Mouse (Mus musculus) forebrain, embryonic 10.5 days (tissue): ENCODE results near the gene Abr. TPM values are rescaled to one million over a fixed set of nuclear protein-coding genes. Genes with fewer than 3 reads are reported as not detected.
A peak's percentile ranks its signal among the peaks of the same experiment; 100 is the strongest.

Experiments
- DNase-seq: peaks from one replicate; pipeline ENCODE4 v3.0.0-alpha.2; 2017; ENCODE audit warnings: low spot score; ENCODE audit errors: extremely low spot score
- H3K27ac ChIP-seq: fragments of 300-500 bp; sonication (generic); 2 replicates; pipeline ENCODE4 v1.5.1; 2016; ENCODE audit warnings: mild to moderate bottlenecking
- H3K27me3 ChIP-seq: fragments of 300-500 bp; sonication (generic); 2 replicates; pipeline ENCODE4 v1.6.1; 2016; ENCODE audit warnings: mild to moderate bottlenecking; ENCODE audit not compliant: poor library complexity, severe bottlenecking
- H3K36me3 ChIP-seq: fragments of 300-500 bp; sonication (generic); replicated peaks from 2 replicates; pipeline ENCODE4 v1.6.1; 2016; ENCODE audit warnings: mild to moderate bottlenecking, moderate library complexity
- H3K4me1 ChIP-seq: fragments of 300-500 bp; sonication (generic); 2 replicates; pipeline ENCODE4 v1.6.1; 2016
- H3K4me3 ChIP-seq: fragments of 300-500 bp; sonication (generic); 2 replicates; pipeline ENCODE4 v1.5.1; 2016; ENCODE audit warnings: mild to moderate bottlenecking, moderate library complexity
- H3K9me3 ChIP-seq: fragments of 300-500 bp; sonication (generic); 2 replicates; pipeline ENCODE4 v1.6.1; 2016; ENCODE audit warnings: mild to moderate bottlenecking, moderate library complexity
- WGBS: fragments of 180-500 bp; shearing (Covaris S2); methylation state at CpG from one replicate; pipeline ENCODE4 v1.1.7; 2016; 5-methylcytosine and 5-hydroxymethylcytosine counted together
- polyA plus RNA-seq: library from polyadenylated mRNA; unstranded; fragments of >200 nt; fragmentation: Nextera tagmentation; extraction: Ambion mirVana; gene quantifications from 2 replicates; pipeline ENCODE4 v1.2.1, GENCODE M21; 2016

Abr gene
- polyA plus RNA-seq, 1 experiment from 2014 or later: 27.0 TPM

- no peak for DNase-seq
- peaks cover 72% of the 10 kb centered on the region for H3K27me3 ChIP-seq
- 80% methylated on average over 9 of the region's 9 CpGs for WGBS
- H3K9me3 ChIP-seq: no peaks in the 10 kb centered on the region
- H3K4me1 ChIP-seq: peaks cover 38% of the 10 kb centered on the region
- no peak overlapping the region for H3K4me3 ChIP-seq
- no peak overlapping the region for H3K27ac ChIP-seq
- no peaks in the 10 kb centered on the region for H3K36me3 ChIP-seq
These were observed 22.9 kb upstream of the Abr start for GRCm38 (mm10) chr11:76645036-76645435.

GRCm38 (mm10) chr11:76644257-76644656, 22.1 kb upstream of the Abr start:
- Histone ChIP-seq H3K27me3 (peaks cover 64% of the 10 kb centered on the region), H3K9me3 (no peaks in the 10 kb centered on the region), H3K27ac (no peak overlapping the region), H3K4me1 (peaks cover 38% of the 10 kb centered on the region), H3K36me3 (no peaks in the 10 kb centered on the region), H3K4me3 (no peak overlapping the region)
- no peak for DNase-seq
- 46% methylated on average over 6 of the region's 6 CpGs for WGBS

GRCm38 (mm10) chr11:76640231-76640630, 18.1 kb upstream of the Abr start:
- Histone ChIP-seq H3K4me3 (no peak overlapping the region), H3K27ac (no peak overlapping the region), H3K4me1 (peaks cover 12% of the 10 kb centered on the region), H3K9me3 (no peaks in the 10 kb centered on the region), H3K27me3 (peaks cover 31% of the 10 kb centered on the region), H3K36me3 (no peaks in the 10 kb centered on the region)
- no peak for DNase-seq
- WGBS: 82% methylated on average over 4 of the region's 4 CpGs

GRCm38 (mm10) chr11:76639269-76639985, 17.3 kb upstream of the Abr start:
- H3K4me3 ChIP-seq: no peak overlapping the region
- WGBS: 89% methylated on average over 17 of the region's 17 CpGs

GRCm38 (mm10) chr11:76630487-76630886, 8.4 kb upstream of the Abr start:
- Histone ChIP-seq H3K9me3 (0 out of 2 replicates have a peak, but pooled peaks cover 5% of the 10 kb centered on the region), H3K4me1 (peaks cover 4% of the 10 kb centered on the region), H3K27me3 (peaks cover 2% of the 10 kb centered on the region), H3K4me3 (no peak overlapping the region), H3K36me3 (no peaks in the 10 kb centered on the region), H3K27ac (no peak overlapping the region)
- 89% methylated on average over 5 of the region's 5 CpGs for WGBS
- no peak for DNase-seq

More at GRCm38 (mm10) chr11:76639269-76639985, 17.3 kb upstream of the Abr start:
- no peak for DNase-seq
- Histone ChIP-seq H3K4me1 (peaks cover 4% of the 10 kb centered on the region), H3K36me3 (no peaks in the 10 kb centered on the region), H3K9me3 (no peaks in the 10 kb centered on the region), H3K27ac (no peak overlapping the region), H3K27me3 (peaks cover 23% of the 10 kb centered on the region)

GRCm38 (mm10) chr11:76630023-76630422, 7.9 kb upstream of the Abr start:
- peaks cover 4% of the 10 kb centered on the region for H3K4me1 ChIP-seq
- 59% methylated on average over 2 of the region's 2 CpGs for WGBS
- DNase-seq: no peak

GRCm38 (mm10) chr11:76628613-76629012, 6.5 kb upstream of the Abr start:
- H3K27ac ChIP-seq: no peak overlapping the region
- 0 out of 2 replicates have a peak, but pooled peaks cover 5% of the 10 kb centered on the region for H3K9me3 ChIP-seq
- H3K4me3 ChIP-seq: no peak overlapping the region
- DNase-seq: no peak
- peaks cover 20% of the 10 kb centered on the region for H3K27me3 ChIP-seq
- 86% methylated on average over 5 of the region's 5 CpGs for WGBS
- H3K4me1 ChIP-seq: peaks cover 10% of the 10 kb centered on the region
- H3K36me3 ChIP-seq: no peaks in the 10 kb centered on the region

More at GRCm38 (mm10) chr11:76630023-76630422, 7.9 kb upstream of the Abr start:
- Histone ChIP-seq H3K36me3 (no peaks in the 10 kb centered on the region), H3K27ac (no peak overlapping the region), H3K4me3 (no peak overlapping the region), H3K27me3 (peaks cover 6% of the 10 kb centered on the region), H3K9me3 (0 out of 2 replicates have a peak, but pooled peaks cover 5% of the 10 kb centered on the region)

GRCm38 (mm10) chr11:76624881-76625280, 2.8 kb upstream of the Abr start:
- no peak overlapping the region for H3K27ac ChIP-seq
- H3K4me3 ChIP-seq: no peak overlapping the region
- 0 out of 2 replicates have a peak, but pooled peaks cover 5% of the 10 kb centered on the region for H3K9me3 ChIP-seq
- H3K36me3 ChIP-seq: no peaks in the 10 kb centered on the region
- DNase-seq: no peak
- H3K27me3 ChIP-seq: peaks cover 58% of the 10 kb centered on the region
- WGBS: 89% methylated on average over 3 of the region's 3 CpGs
- peaks cover 37% of the 10 kb centered on the region for H3K4me1 ChIP-seq

- Histone ChIP-seq H3K27me3 (peaks cover 66% of the 10 kb centered on the region), H3K4me3 (peak overlapping the region; percentile 78), H3K27ac (peak overlapping the region; percentile 88; the same call in 1 of the 2 replicates), H3K36me3 (no peaks in the 10 kb centered on the region), H3K9me3 (0 out of 2 replicates have a peak, but pooled peaks cover 5% of the 10 kb centered on the region), H3K4me1 (peaks cover 37% of the 10 kb centered on the region)
- WGBS: 57% methylated on average over 10 of the region's 10 CpGs
- DNase-seq: no peak
These were observed 2.0 kb upstream of the Abr start for GRCm38 (mm10) chr11:76624071-76624470.

- Histone ChIP-seq H3K9me3 (0 out of 2 replicates have a peak, but pooled peaks cover 5% of the 10 kb centered on the region), H3K4me3 (peak overlapping the region; percentile 78), H3K36me3 (no peaks in the 10 kb centered on the region), H3K27ac (peak overlapping the region; percentile 88), H3K4me1 (peaks cover 37% of the 10 kb centered on the region), H3K27me3 (peaks cover 69% of the 10 kb centered on the region)
- WGBS: under 1% methylated on average over 70 of the region's 72 CpGs
- DNase-seq: peak; percentile 67
These were observed 1.3 kb upstream of the Abr start for GRCm38 (mm10) chr11:76623206-76623961.

- Histone ChIP-seq H3K9me3 (0 out of 2 replicates have a peak, but pooled peaks cover 4% of the 10 kb centered on the region), H3K36me3 (no peaks in the 10 kb centered on the region), H3K4me3 (peak overlapping the region; percentile 78), H3K27ac (peak overlapping the region; percentile 88), H3K4me1 (peaks cover 37% of the 10 kb centered on the region), H3K27me3 (peaks cover 69% of the 10 kb centered on the region)
- peak; percentile 59 for DNase-seq
- WGBS: under 1% methylated on average over 66 of the region's 66 CpGs
These were observed 572 bp upstream of the Abr start for GRCm38 (mm10) chr11:76622566-76623205.

- Histone ChIP-seq H3K36me3 (no peaks in the 10 kb centered on the region), H3K4me3 (no peak overlapping the region), H3K4me1 (peaks cover 28% of the 10 kb centered on the region), H3K27me3 (peaks cover 58% of the 10 kb centered on the region), H3K9me3 (no peaks in the 10 kb centered on the region), H3K27ac (no peak overlapping the region)
- DNase-seq: no peak
- WGBS: 87% methylated on average over 6 of the region's 6 CpGs
These were observed 4.0 kb downstream of the Abr start for GRCm38 (mm10) chr11:76618134-76618533.
